Mouse (Mus musculus) heart, adult 2 months (tissue): ENCODE data around the gene Nt5c.

Source experiments
- CTCF ChIP-seq: fragments of 200-600 bp; IDR thresholded peaks from 2 replicates; pipeline ENCODE4 v1.8.1; 2022; ENCODE audit warnings: antibody characterized with exemption, mild to moderate bottlenecking, moderate library complexity
- EP300 ChIP-seq: fragments of 200-500 bp; IDR thresholded peaks from 2 replicates; pipeline ENCODE4 v1.6.1; 2011; ENCODE audit warnings: low read depth, low read length, control low read depth; ENCODE audit not compliant: insufficient read depth
- POLR2A ChIP-seq: fragments of 200-500 bp; IDR thresholded peaks from 2 replicates; pipeline ENCODE4 v1.6.1; 2011; ENCODE audit warnings: mild to moderate bottlenecking, low read depth, low read length, control low read depth; ENCODE audit not compliant: insufficient read depth

- TF ChIP-seq POLR2A (peak; percentile 91), CTCF (no peak), EP300 (0 out of 2 replicates have a peak, but pooled peaks have one; percentile 45)
Measured at GRCm38 (mm10) chr11:115475025-115475757, 16.5 kb downstream of the Nt5c start, which contains the start of gene Armc7.
